Mouse (Mus musculus): ENCODE measurements at regions not wholly inside any gene's neighbourhood (a gene's known extent, or its start where the extent isn't known, plus 50 kb on each side); places are given as distances from the start of the nearest gene placed in this dataset.
"Not testable (repeated sequence)": the region's sequence is repeated elsewhere in the genome, so short reads cannot be mapped to it uniquely, and the experiment has no call there.

- TF ChIP-seq CTCF (IDR thresholded peaks at IDR 0.05; ENCODE audit: control insufficient read depth, insufficient read depth, low read length); POLR2A (IDR thresholded peaks at IDR 0.05; ENCODE audit: borderline replicate concordance, control insufficient read depth, low read depth, low read length): not testable (repeated sequence)
These were observed 537.4 kb downstream of the Zfp704 start for GRCm38 (mm10) chr3:9072471-9072870.
